In genomic region chr2:69288989-69289388, GRCm38 (mm10) we compare ENCODE assay signal across 17 mouse cellular contexts. TPM values are rescaled to one million over a fixed set of nuclear protein-coding genes. Genes with fewer than 3 reads are reported as not detected.
DNase-seq lines count a peak whose midpoint lies in the region; ATAC-seq and TF ChIP-seq lines count a peak whose summit lies in the region.
"Had no signal": no experiment of that assay in that cellular context is flagged by ENCODE, and none has a peak within 500 bp of the region (broad histone marks: within the 10 kb centered on the region; RNA-seq: fewer than 3 reads in every experiment).

No protein-coding gene starts in this region.

- in situ Hi-C loops in ES-E14 (cut with MboI; ENCODE audit: low sequenced_read_pairs in 2 of 2, unreplicated experiment in 2 of 2): no loop called here

- 0 out of 2 replicates have a peak, but pooled peaks cover 2% of the 10 kb centered on the region for H3K9me3 ChIP-seq in kidney, embryonic 16.5 days (ENCODE audit: low read length)
- H3K9me3 ChIP-seq in ES-E14 (ENCODE audit: control insufficient read depth, insufficient read depth, low read depth, low read length): no peaks in the 10 kb centered on the region
- H3K9me3 ChIP-seq: forebrain, embryonic 10.5 days; G1E; limb, embryonic 13.5 days; neural tube, embryonic 13.5 days had no signal

- 58% methylated on average over 5 of the region's 5 CpGs for WGBS in kidney, embryonic 16.5 days

- H3K27me3 ChIP-seq in kidney, embryonic 16.5 days (ENCODE audit: insufficient read depth, low read length): no peaks in the 10 kb centered on the region
- H3K27me3 ChIP-seq: limb, embryonic 13.5 days; neural tube, embryonic 13.5 days had no signal

- H3K9ac ChIP-seq in kidney, embryonic 16.5 days (replicated peaks; ENCODE audit: low read length): no peak overlapping the region
- H3K9ac ChIP-seq in ES-E14 (ENCODE audit: insufficient read depth, low read depth, low read length, poor library complexity, severe bottlenecking): no peak overlapping the region
- H3K9ac ChIP-seq: limb, embryonic 13.5 days; neural tube, embryonic 13.5 days had no signal

- no peak overlapping the region for H3K4me2 ChIP-seq in kidney, embryonic 16.5 days (replicated peaks; ENCODE audit: low read depth, low read length)
- H3K4me2 ChIP-seq: heart, embryonic 11.5 days; limb, embryonic 13.5 days; neural tube, embryonic 13.5 days had no signal

- no peak for ATAC-seq in kidney, embryonic 16.5 days (ENCODE audit: low FRiP score, low TSS enrichment)

- H3K4me1 ChIP-seq in kidney, embryonic 16.5 days (ENCODE audit: insufficient read depth, low read length): no peaks in the 10 kb centered on the region
- no peaks in the 10 kb centered on the region for H3K4me1 ChIP-seq in ES-E14 (ENCODE audit: control insufficient read depth in 2 of 2, insufficient read depth in 2 of 2, low read length in 2 of 2, poor library complexity in 1 of 2)
- H3K4me1 ChIP-seq: forebrain, embryonic 10.5 days; limb, embryonic 13.5 days; neural tube, embryonic 13.5 days had no signal

- no peak overlapping the region for H3K4me3 ChIP-seq in kidney, embryonic 16.5 days (ENCODE audit: low read length)
- no peak overlapping the region for H3K4me3 ChIP-seq in ES-E14 (ENCODE audit: insufficient read depth in 1 of 2, low read depth in 1 of 2, low read length in 2 of 2, poor library complexity in 1 of 2, severe bottlenecking in 1 of 2)
- H3K4me3 ChIP-seq: forebrain, embryonic 10.5 days; limb, embryonic 13.5 days; neural tube, embryonic 13.5 days had no signal

- DNase-seq in kidney, adult 18-20 months: peak; percentile 4
- no peak for DNase-seq in ES-E14 (ENCODE audit: low read depth, low spot score)
- peak; percentile 67 for DNase-seq in adrenal gland, adult 8-10 months
- peak; percentile 24 to 25 for DNase-seq in kidney, postnatal 36 days
- no peak for DNase-seq in layer of hippocampus, postnatal 36 days
- DNase-seq in ovary, postnatal 14 days (ENCODE audit: low spot score): no peak
- DNase-seq: cerebellum, adult 18-20 months; lung, postnatal 14 days; midbrain, embryonic 14.5 days; right cerebral cortex, postnatal 14 days; thymus, postnatal 36 days had no signal

- H3K36me3 ChIP-seq in kidney, embryonic 16.5 days (ENCODE audit: insufficient read depth, low read length): no peaks in the 10 kb centered on the region
- no peaks in the 10 kb centered on the region for H3K36me3 ChIP-seq in ES-E14 (ENCODE audit: control insufficient read depth, insufficient read depth, low read length, poor library complexity, severe bottlenecking)
- H3K36me3 ChIP-seq: forebrain, embryonic 10.5 days; G1E; limb, embryonic 13.5 days; neural tube, embryonic 13.5 days had no signal

- no peak overlapping the region for H3K27ac ChIP-seq in kidney, embryonic 16.5 days (ENCODE audit: low read length)
- no peak overlapping the region for H3K27ac ChIP-seq in ES-E14 (ENCODE audit: insufficient read depth, low read depth, low read length, poor library complexity, severe bottlenecking)
- H3K27ac ChIP-seq: forebrain, embryonic 10.5 days; limb, embryonic 13.5 days; neural tube, embryonic 13.5 days had no signal

TF ChIP-seq in ES-E14, 5 proteins besides CTCF, POLR2A, EP300 and RAD21:
- peak; percentile 34; the same call in 1 of the 2 replicates for TF ChIP-seq MAFK (IDR thresholded peaks at IDR 0.05; ENCODE audit: insufficient read depth, low read depth, low read length)
- no peak for TF ChIP-seq HCFC1 (IDR thresholded peaks at IDR 0.05; ENCODE audit: borderline replicate concordance, insufficient read depth, low read length)
- no peak for TF ChIP-seq CHD2 (IDR thresholded peaks at IDR 0.05; ENCODE audit: low read depth, low read length)

RNA-seq across cellular contexts. Expression of gene Abcb11, which starts 53.4 kb away (rescaled TPM):
- 0.06 TPM in 1 of 2 replicates, not detected in the other for polyA plus RNA-seq in kidney, embryonic 16.5 days (2015; fragmentation: Nextera tagmentation; extraction: Ambion mirVana)
- total RNA-seq in ES-E14 (2012; rRNA removed): 0.37 and 1.1 TPM in 2 replicates
- total RNA-seq in adrenal gland, adult 8-10 months (2022): under 1 TPM in 1 of 4 experiments, not detected in 3; 0.46 TPM
- total RNA-seq in layer of hippocampus, postnatal 36 days (2021): not detected
- polyA plus RNA-seq: forebrain, embryonic 10.5 days; G1E; heart, embryonic 11.5 days; limb, embryonic 13.5 days; midbrain, embryonic 14.5 days; neural tube, embryonic 13.5 days had no signal

Comparison
In these comparisons a context has a peak if more than half of its experiments do, and no peak if none do; other contexts are left out.
1. DNase-seq: peak in kidney, adult 18-20 months (single experiment), adrenal gland, adult 8-10 months (single experiment) and kidney, postnatal 36 days (2 of 2); none in ES-E14 (single experiment), layer of hippocampus, postnatal 36 days (0 of 2) and ovary, postnatal 14 days (single experiment).